Mouse (Mus musculus) liver, adult (tissue): ENCODE measurements around the gene Chst8.

Experiments
- GATA4 ChIP-seq: IDR thresholded peaks from 2 replicates; pipeline ENCODE4 v1.6.1; 2014; ENCODE audit warnings: mild to moderate bottlenecking, low read length; ENCODE audit not compliant: insufficient replicate concordance

The Chst8 gene

GRCm38 (mm10) chr7:34679886-34680285 lies 132.6 kb downstream of the Chst8 start:
- no peak for TF ChIP-seq GATA4

- no peak for TF ChIP-seq GATA4
Observed at GRCm38 (mm10) chr7:34675831-34676514, 136.5 kb downstream of the Chst8 start.

GRCm38 (mm10) chr7:34675120-34675790 lies 137.3 kb downstream of the Chst8 start:
- no peak for TF ChIP-seq GATA4

- TF ChIP-seq GATA4: no peak
Observed at GRCm38 (mm10) chr7:34672916-34673315, 139.6 kb downstream of the Chst8 start.

GRCm38 (mm10) chr7:34671911-34672310 lies 140.6 kb downstream of the Chst8 start:
- TF ChIP-seq GATA4: no peak

GRCm38 (mm10) chr7:34670778-34671177 lies 141.7 kb downstream of the Chst8 start:
- TF ChIP-seq GATA4: no peak

- TF ChIP-seq GATA4: no peak
Observed at GRCm38 (mm10) chr7:34669336-34669735, 143.2 kb downstream of the Chst8 start.

GRCm38 (mm10) chr7:34667874-34668273 lies 144.6 kb downstream of the Chst8 start:
- no peak for TF ChIP-seq GATA4

GRCm38 (mm10) chr7:34663145-34663544 lies 149.4 kb downstream of the Chst8 start:
- TF ChIP-seq GATA4: no peak

- no peak for TF ChIP-seq GATA4
Observed at GRCm38 (mm10) chr7:34662227-34662626, 150.3 kb downstream of the Chst8 start.

GRCm38 (mm10) chr7:34659386-34660085 lies 153.0 kb downstream of the Chst8 start:
- TF ChIP-seq GATA4: no peak

GRCm38 (mm10) chr7:34656632-34657031 lies 155.9 kb downstream of the Chst8 start, which contains the start of gene Kctd15:
TSS of gene Kctd15 (minus strand) at chr7:34656732.
- no peak for TF ChIP-seq GATA4

- no peak for TF ChIP-seq GATA4
Observed at GRCm38 (mm10) chr7:34655086-34655839, 157.2 kb downstream of the Chst8 start.

- TF ChIP-seq GATA4: no peak
Observed at GRCm38 (mm10) chr7:34654441-34655085, 157.9 kb downstream of the Chst8 start.
